ENCODE assay signal across 8 mouse cellular contexts in the genomic region with DNA sequence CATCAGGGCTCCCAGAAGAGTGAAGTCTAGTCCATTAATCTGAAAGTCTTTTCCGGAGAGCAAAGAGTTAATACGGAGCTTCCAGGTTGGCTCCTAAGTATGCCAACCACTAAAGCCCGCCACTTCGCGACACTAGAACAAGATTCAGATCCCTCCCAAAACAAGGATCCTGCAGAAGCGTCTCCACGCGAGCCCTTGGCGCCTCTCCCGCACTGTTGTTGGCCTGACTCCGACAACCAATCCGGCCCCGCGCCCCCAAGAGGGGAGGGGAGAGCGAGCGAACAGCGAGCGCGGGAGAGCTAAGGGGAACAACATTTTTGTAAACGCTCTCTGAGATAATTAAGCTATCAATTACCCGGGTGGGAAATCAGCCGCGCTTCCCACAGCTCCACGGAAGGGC. TPM values are rescaled to one million over a fixed set of nuclear protein-coding genes. Genes with fewer than 3 reads are reported as not detected.
DNase-seq lines count a peak whose midpoint lies in the region; ATAC-seq lines count a peak whose summit lies in the region.

No protein-coding gene starts in this region.

- peak; percentile 37; the same call in 1 of the 2 replicates for ATAC-seq in midbrain, embryonic 15.5 days (replicated peaks)

- H3K27me3 ChIP-seq in embryonic facial prominence, embryonic 10.5 days (replicated peaks; ENCODE audit: low read depth, poor library complexity, severe bottlenecking): peaks cover 61% of the 10 kb centered on the region
- H3K27me3 ChIP-seq in midbrain, embryonic 15.5 days (replicated peaks): no peaks in the 10 kb centered on the region

- intact Hi-C loops in left cerebral cortex, postnatal 4 days (cut with DNase I): loop anchor here (5.0 to 10.0 kb wide), 2 partner anchors 378 to 745 kb away; no protein-coding TSS in a partner anchor

- no peaks in the 10 kb centered on the region for H3K36me3 ChIP-seq in embryonic facial prominence, embryonic 10.5 days (replicated peaks)
- no peaks in the 10 kb centered on the region for H3K36me3 ChIP-seq in midbrain, embryonic 15.5 days (replicated peaks)

- H3K4me2 ChIP-seq in midbrain, embryonic 15.5 days: peak overlapping the region; percentile 89

- H3K27ac ChIP-seq in embryonic facial prominence, embryonic 10.5 days (replicated peaks): no peak overlapping the region
- peak overlapping the region; percentile 32; the same call in 1 of the 2 replicates for H3K27ac ChIP-seq in midbrain, embryonic 15.5 days

- peak overlapping the region; percentile 96 for H3K9ac ChIP-seq in midbrain, embryonic 15.5 days

- 1% methylated on average over 24 of the region's 24 CpGs for WGBS in embryonic facial prominence, embryonic 10.5 days
- under 1% methylated on average over 24 of the region's 24 CpGs for WGBS in midbrain, embryonic 15.5 days

- H3K9me3 ChIP-seq in embryonic facial prominence, embryonic 10.5 days: no peaks in the 10 kb centered on the region
- no peaks in the 10 kb centered on the region for H3K9me3 ChIP-seq in midbrain, embryonic 15.5 days

- peaks cover 22% of the 10 kb centered on the region for H3K4me1 ChIP-seq in embryonic facial prominence, embryonic 10.5 days
- peaks cover 22% of the 10 kb centered on the region for H3K4me1 ChIP-seq in midbrain, embryonic 15.5 days

- H3K4me3 ChIP-seq in embryonic facial prominence, embryonic 10.5 days: peak overlapping the region; percentile 87
- H3K4me3 ChIP-seq in midbrain, embryonic 15.5 days: peak overlapping the region; percentile 63

- DNase-seq in ovary, postnatal 14 days (ENCODE audit: low spot score): peak; percentile 18
- DNase-seq in ovary, adult 18-20 months (ENCODE audit: low spot score): no peak
- peak; percentile 72 for DNase-seq in embryonic facial prominence, embryonic 10.5 days (ENCODE audit: low spot score)
- DNase-seq in heart, postnatal 4 days: peak; percentile 25
- peak; percentile 93 for DNase-seq in left cerebral cortex, postnatal 4 days
- DNase-seq in spleen, postnatal 10 days (ENCODE audit: low spot score in 2 of 2): no peak
- DNase-seq in adipocyte (ENCODE audit: low spot score): no peak

RNA-seq across cellular contexts. Expression of a gene that starts 1.8 kb away (rescaled TPM):
- 0.40 and 0.60 TPM in 2 replicates for polyA plus RNA-seq in embryonic facial prominence, embryonic 10.5 days (2016; fragmentation: Nextera tagmentation; extraction: Ambion mirVana)
- 1 to 10 TPM; 2.7 to 3.5 TPM for total RNA-seq in heart, postnatal 4 days (2021)
- 10 to 100 TPM; 23.1 to 25.8 TPM for total RNA-seq in left cerebral cortex, postnatal 4 days (2021)
- 3.8 and 4.0 TPM in 2 replicates for polyA plus RNA-seq in midbrain, embryonic 15.5 days (2015; fragmentation: Nextera tagmentation; extraction: Ambion mirVana)

Comparison
In these comparisons a context has a peak if more than half of its experiments do, and no peak if none do; other contexts are left out.
1. DNase-seq: peak in ovary, postnatal 14 days (single experiment), embryonic facial prominence, embryonic 10.5 days (single experiment), heart, postnatal 4 days (single experiment) and left cerebral cortex, postnatal 4 days (single experiment); none in ovary, adult 18-20 months (single experiment), spleen, postnatal 10 days (0 of 2) and adipocyte (single experiment).
2. RNA of a gene that starts 1.8 kb away (total RNA-seq): 23.1 to 25.8 TPM in left cerebral cortex, postnatal 4 days; 2.7 to 3.5 TPM in heart, postnatal 4 days; every median in the first group is over 4 times any median in the second.